Mouse (Mus musculus) megakaryocyte progenitor cell, adult 5-6 weeks (primary cell): ENCODE results near the gene Rbfox1. TPM values are rescaled to one million over a fixed set of nuclear protein-coding genes. Genes with fewer than 3 reads are reported as not detected.
A peak's percentile ranks its signal among the peaks of the same experiment; 100 is the strongest.

ENCODE experiments used
- ATAC-seq: replicated peaks from 2 replicates; pipeline ENCODE4 v1.8.0; 2016; ENCODE audit warnings: mild to moderate bottlenecking, moderate TSS enrichment, inconsistent platforms; ENCODE audit not compliant: poor library complexity
- total RNA-seq, 2 experiments: library from RNA; stranded (forward) in 1 of 2; stranded (reverse) in 1 of 2; fragments of 157-497, 149-512 nt in 1 of 2; fragments of 200-1000 nt in 1 of 2; gene quantifications; 2 replicates each; pipeline versions ENCODE4 v1.2.3 to v1.2.4; 2015 to 2017

Gene Rbfox1
- total RNA-seq, 2 experiments from 2014 or later: 0.15 TPM; not detected in 1

GRCm38 (mm10) chr16:5974172-5974571 lies 89.0 kb downstream of the Rbfox1 start:
- no peak for ATAC-seq

- no peak for ATAC-seq
Measured at GRCm38 (mm10) chr16:5992045-5993011, 107.2 kb downstream of the Rbfox1 start.

- no peak for ATAC-seq
Measured at GRCm38 (mm10) chr16:5997136-5997535, 112.0 kb downstream of the Rbfox1 start.

GRCm38 (mm10) chr16:5997651-5998050 lies 112.5 kb downstream of the Rbfox1 start:
- no peak for ATAC-seq

- ATAC-seq: no peak
Measured at GRCm38 (mm10) chr16:6000016-6000415, 114.9 kb downstream of the Rbfox1 start.

- no peak for ATAC-seq
Measured at GRCm38 (mm10) chr16:6006996-6007395, 121.8 kb downstream of the Rbfox1 start.

- no peak for ATAC-seq
Measured at GRCm38 (mm10) chr16:6012853-6013252, 127.7 kb downstream of the Rbfox1 start.

- ATAC-seq: peak; percentile 54; the same call in 1 of the 2 replicates
Measured at GRCm38 (mm10) chr16:6018639-6019038, 133.5 kb downstream of the Rbfox1 start.

GRCm38 (mm10) chr16:6019361-6019760 lies 134.2 kb downstream of the Rbfox1 start:
- ATAC-seq: no peak

- no peak for ATAC-seq
Measured at GRCm38 (mm10) chr16:6031280-6031679, 146.1 kb downstream of the Rbfox1 start.

- no peak for ATAC-seq
Measured at GRCm38 (mm10) chr16:6032563-6032962, 147.4 kb downstream of the Rbfox1 start.

GRCm38 (mm10) chr16:6034876-6035275 lies 149.7 kb downstream of the Rbfox1 start:
- no peak for ATAC-seq

GRCm38 (mm10) chr16:6037009-6037408 lies 151.9 kb downstream of the Rbfox1 start:
- no peak for ATAC-seq

- no peak for ATAC-seq
Measured at GRCm38 (mm10) chr16:6042766-6043165, 157.6 kb downstream of the Rbfox1 start.

GRCm38 (mm10) chr16:6048601-6049000 lies 163.4 kb downstream of the Rbfox1 start:
- ATAC-seq: no peak

GRCm38 (mm10) chr16:6062495-6062894 lies 177.3 kb downstream of the Rbfox1 start:
- no peak for ATAC-seq

- ATAC-seq: no peak
Measured at GRCm38 (mm10) chr16:6065481-6065880, 180.3 kb downstream of the Rbfox1 start.

GRCm38 (mm10) chr16:6075442-6076050 lies 190.4 kb downstream of the Rbfox1 start:
- no peak for ATAC-seq

GRCm38 (mm10) chr16:6079017-6079416 lies 193.9 kb downstream of the Rbfox1 start:
- ATAC-seq: no peak

- no peak for ATAC-seq
Measured at GRCm38 (mm10) chr16:6084701-6085365, 199.7 kb downstream of the Rbfox1 start.

- ATAC-seq: no peak
Measured at GRCm38 (mm10) chr16:6086200-6086599, 201.0 kb downstream of the Rbfox1 start.
